Mouse (Mus musculus) spleen, adult 12 weeks (tissue): ENCODE measurements around the gene Fam189a2.

Experiments
- DNase-seq: peaks from one replicate; pipeline ENCODE4 v3.0.0; 2022; ENCODE audit warnings: low spot score

The Fam189a2 gene

GRCm38 (mm10) chr19:24030871-24031556 is at the start of gene Fam189a2:
TSS of gene Fam189a2 (minus strand) at chr19:24031019.
- no peak for DNase-seq

GRCm38 (mm10) chr19:24077658-24078057 is 46.8 kb upstream of the Fam189a2 start:
- DNase-seq, result no peak

DNA sequence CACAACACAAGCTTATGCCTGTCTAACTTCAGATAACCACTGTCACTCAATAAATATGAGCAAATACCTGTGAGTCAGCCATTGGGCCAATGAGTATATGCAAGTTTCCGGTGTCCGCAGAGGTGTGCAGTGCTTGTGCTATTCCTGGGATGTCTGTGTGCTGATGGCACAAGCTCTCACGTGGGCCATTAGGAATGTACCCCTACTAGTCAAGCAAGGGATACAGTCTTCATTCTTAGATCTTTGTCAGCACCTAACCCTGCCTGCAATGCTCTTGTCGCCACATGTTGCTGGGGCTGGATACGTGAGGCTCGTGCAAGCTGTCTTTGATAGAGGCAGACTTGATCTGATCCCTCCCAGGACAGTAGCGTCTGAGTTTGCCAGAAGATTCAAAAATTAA is 45.7 kb upstream of the Fam189a2 start:
- no peak for DNase-seq

- no peak for DNase-seq
These were observed 45.1 kb upstream of the Fam189a2 start for GRCm38 (mm10) chr19:24075927-24076326.

GRCm38 (mm10) chr19:24073155-24073554 is 42.3 kb upstream of the Fam189a2 start:
- no peak for DNase-seq

DNA sequence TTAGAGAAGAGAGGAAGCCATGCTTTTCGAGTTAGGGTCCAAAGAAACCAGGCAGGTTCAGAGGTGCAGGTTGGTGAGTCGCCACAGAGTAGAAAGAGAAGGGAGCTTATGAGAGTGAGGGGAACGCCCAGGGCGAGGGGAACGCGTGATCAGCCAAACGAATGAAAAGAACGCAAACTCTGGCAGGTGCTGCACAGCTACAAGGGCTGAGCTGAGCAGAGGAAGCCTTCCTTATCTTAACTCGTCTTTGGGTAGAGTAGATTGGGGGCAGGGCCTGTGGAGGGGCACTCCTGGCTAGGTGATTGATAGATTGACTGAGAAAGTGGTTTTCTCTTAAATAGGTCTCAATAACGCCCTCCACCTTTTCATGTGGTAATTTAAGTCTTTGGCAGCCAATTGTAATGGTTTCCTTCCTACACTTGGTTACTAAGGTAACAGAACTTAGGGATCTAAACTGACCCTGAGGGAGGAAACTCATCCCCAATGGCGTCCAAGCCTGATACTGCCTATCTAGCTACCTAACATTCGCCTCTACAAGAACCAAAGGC is 33.6 kb upstream of the Fam189a2 start:
- DNase-seq, result no peak

DNA sequence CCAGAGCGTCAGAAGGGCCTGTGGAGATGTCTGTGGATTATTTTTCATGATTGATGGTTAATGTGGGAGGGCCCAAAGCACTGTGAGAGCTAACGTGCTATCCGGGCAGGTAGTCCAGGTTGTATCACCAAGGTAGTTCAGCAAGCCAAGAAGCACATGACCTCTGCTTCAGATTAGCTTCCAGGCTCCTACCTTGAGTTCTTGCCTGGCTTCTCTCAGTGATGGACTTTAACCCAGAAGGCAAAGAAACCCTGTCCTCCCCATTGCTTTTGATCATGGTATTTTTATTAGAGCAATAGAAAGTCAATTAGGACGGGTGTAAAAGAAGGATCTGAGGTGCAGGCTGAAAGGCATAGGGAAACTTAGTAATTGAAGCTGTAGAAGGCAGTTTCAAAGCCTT is 32.8 kb upstream of the Fam189a2 start:
- no peak for DNase-seq

DNA sequence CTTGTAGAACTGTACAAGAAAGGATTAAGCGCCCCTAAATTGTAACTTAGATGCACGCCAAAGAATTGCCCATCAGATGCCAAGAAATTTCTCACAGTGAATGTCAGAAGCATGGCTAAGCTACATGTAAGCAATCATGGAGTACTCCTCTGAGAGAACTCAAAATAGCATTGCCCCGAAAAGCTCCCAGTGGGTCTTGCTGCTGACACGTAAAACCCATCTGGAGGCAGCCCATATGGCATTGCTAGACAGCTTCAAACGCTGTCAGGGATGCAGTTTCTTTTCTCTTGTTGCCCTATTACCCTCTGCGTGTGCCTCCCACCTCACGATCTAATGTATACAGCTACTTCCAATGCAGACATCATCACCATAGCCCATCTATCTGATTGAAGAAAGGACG is 28.0 kb upstream of the Fam189a2 start:
- DNase-seq, result no peak

DNA sequence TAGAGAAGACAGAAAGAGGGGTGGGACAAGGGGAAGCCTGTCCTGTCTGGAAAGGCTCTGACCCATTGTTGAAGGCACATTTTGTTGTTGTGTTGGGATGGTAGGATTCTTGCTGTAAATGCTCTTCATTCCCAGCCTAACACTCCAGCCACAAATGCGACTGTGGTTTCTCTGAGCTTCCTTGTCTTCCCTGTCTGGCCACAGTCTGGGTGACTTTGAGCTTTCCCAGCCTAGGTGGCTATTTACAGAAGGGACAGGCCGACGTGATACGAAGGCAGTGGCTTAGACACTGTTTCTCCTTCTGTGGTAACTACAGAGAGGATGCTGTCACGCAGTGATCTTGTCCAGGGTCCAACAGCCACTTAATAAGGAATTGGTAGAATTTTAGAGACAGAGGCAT is 27.2 kb upstream of the Fam189a2 start:
- no peak for DNase-seq

GRCm38 (mm10) chr19:24056880-24057279 is 26.1 kb upstream of the Fam189a2 start:
- DNase-seq, result no peak

- DNase-seq, result no peak
These were observed 24.1 kb upstream of the Fam189a2 start for GRCm38 (mm10) chr19:24054904-24055303.

DNA sequence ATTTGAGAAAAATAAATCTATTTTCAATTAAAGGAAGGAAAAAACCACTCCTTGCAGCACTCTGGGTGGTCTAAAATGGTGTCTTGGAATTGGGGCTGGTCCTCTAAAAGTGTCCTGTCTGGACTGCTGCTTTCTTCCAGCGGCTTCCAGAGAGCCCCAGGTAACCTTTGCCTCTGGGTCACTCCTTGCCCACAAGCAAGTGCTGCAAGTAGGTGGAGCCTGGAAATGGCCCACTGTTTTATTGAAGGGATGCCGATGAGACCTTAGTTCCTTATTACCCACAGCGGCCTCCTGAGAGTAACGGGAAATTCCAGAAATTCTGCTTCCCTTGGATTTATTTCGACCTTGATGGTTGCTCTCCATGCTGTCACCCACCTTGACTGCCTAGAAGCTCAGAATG is 23.4 kb upstream of the Fam189a2 start:
- no peak for DNase-seq

DNA sequence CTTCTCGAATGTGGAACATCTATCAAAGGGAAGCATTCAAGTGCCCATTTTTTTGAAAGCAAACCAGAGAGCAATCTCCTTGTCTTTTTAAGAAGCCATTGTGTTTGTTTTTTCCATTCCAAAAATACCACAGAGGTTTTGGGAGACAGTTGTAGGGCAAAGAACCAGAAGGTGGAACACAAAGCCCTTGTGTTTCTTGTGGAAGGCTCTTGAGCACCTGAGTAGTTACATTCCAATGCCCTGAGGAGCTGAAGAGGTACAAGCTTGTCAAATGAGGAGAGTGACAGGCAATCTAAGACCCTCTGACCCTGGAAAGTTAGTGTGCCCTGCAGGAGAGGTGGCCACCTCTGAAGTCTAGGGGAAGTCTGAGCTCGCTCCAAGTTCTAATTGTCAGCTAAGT is 19.7 kb upstream of the Fam189a2 start:
- DNase-seq, result no peak

DNA sequence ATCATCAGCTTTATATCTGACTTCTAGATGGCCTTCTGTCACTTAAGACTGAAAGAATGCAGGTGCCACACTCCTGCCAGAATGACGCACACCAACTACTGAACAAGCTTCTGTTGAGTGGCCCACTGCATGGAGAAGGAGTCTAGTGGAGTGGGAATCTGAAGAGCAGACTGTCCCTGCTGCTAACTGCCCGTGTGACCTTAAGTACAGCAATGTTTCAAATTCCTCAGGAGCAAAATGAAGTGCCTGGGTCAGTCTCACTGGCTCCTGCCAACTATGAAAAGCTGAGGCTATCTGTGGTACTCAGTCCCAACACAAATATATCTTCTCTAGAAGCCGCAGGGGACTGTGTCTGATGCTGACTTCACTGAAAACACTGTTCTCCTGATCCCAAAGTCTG is 18.5 kb upstream of the Fam189a2 start:
- no peak for DNase-seq

GRCm38 (mm10) chr19:24046395-24046993 is 15.7 kb upstream of the Fam189a2 start:
- no peak for DNase-seq

- DNase-seq, result no peak
These were observed 11.6 kb upstream of the Fam189a2 start for GRCm38 (mm10) chr19:24042387-24042786.

DNA sequence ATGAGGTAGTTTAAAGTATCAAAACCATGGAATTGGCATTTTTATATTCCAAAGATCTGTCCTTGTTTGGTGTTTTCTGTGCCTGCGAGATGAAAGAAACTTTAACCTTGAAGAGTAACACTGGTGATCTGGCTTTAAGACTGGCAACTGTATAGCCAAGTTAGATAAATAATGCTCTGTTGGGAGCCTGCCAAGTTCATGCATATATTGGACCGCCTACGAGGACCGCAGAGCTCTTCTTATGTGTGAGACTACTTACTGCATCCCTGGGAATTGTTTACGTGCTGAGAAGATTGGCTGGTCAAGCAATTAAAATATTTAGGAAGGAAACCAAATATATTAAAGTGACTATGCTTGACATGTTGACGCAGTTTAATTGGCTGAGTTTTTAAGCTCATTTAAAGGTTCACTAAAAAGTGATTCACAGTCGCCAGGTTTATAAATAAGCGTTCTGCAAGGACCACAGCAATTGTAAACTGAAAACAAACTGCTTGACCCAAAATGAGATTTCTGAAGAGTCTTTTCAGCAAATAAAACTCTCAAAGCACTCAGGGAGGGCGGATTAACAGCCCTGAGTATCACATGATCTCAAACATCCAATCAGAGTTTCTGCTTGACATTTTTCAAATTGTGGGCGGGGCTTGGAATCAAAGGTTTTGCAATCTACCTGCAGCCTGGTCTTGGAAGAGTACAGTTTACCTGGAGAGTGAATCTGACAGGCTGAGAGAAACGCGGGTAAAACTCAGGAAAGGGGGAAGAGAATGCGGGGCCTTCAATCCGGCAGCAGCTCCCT is 8.4 kb upstream of the Fam189a2 start:
- no peak for DNase-seq

GRCm38 (mm10) chr19:24034367-24034766 is 3.5 kb upstream of the Fam189a2 start:
- no peak for DNase-seq

DNA sequence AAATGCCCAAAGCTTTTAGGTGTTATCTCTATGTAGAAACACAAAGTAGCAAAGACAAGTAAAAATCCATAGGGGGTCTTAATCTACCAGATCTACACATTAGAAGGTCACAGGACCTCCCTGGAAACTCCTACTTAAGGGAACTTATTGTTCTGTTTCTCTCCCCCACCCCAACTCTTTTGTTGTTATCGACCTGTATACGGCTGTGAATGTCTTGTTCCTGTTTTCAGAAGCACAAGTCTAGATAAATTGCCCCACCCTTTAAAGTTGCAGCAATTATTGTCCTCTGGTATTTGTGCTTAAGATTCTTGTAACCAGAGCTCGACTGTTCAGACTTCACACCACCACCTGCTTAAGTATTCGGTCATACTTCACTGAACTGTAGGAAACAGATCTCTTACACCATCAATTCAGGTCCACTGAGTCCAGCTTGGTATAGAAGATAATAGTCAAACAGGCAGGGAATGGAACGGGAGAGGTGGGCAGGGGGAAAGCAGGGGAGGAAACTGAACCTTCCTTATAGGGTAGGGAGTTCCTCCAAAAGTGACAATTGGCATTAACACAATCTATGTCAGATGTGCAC is 1.9 kb upstream of the Fam189a2 start:
- DNase-seq, result no peak

DNA sequence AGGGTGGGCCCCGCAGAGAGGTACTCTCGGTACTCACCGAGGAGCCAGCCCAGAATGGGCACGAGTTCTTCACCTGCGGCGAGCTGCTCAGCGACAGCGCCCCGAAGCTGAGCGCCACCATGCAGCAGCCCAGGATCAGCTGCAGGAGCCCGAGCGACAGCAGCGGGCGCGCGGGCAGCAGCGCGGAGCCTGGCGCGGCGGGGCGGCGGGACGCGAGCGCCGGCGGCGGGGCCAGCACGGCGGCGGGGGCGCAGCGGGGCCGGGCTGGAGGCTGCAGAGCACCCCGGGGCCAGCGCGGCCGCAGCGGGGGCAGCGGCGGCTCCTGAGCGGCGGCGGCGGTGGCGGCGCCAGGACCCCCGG is 328 bp downstream of the Fam189a2 start:
- no peak for DNase-seq

- DNase-seq, result no peak
These were observed 956 bp downstream of the Fam189a2 start for GRCm38 (mm10) chr19:24029616-24030510.

DNA sequence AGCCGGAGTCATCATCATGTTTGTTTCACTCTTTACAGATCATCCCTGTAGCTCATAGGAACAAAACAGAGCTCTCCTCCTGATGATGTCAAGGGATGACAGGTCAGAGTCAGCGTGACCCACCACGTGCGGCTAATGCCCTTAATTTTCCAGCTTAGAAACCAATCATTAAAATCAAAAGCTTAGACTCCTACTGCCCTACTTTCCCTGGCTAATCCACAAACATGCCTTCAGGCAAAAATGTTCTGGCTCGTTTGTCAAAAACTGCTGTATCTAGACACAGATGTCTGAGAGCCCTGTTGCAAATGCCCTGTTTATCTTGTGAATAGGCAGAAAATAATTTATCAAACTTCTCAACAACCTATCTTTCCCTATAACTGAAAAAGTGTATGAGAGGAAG is 4.9 kb downstream of the Fam189a2 start:
- DNase-seq, result no peak
